In the genomic region with DNA sequence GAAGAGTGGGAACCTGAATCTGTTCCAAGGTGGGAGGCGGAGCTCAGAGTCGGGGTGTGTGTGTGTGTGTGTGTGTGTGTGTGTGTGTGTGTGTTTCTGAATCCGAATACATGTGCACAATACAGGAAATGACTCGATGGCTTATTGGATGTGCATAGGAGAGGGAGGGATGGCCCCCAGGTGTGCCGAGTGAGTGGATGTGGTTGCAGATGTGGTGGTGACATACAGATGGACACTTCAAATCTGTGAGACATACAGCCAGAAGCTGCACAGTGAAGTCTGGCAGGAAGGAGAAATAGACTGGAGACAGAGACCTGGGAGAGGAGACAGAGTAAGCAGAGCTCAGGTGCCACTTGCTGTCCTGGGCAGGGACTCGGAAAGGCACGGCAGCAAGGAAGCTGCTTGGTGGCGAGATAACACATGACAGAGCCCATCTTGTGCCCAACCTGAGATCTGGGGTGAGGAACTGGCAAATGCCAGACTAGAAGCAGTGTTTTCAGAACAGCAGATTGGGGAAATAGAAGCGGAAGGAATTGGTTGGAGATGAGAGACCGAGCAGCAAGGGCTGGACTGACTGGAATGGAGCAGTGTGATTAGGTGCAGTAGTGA, we compare ENCODE assay signal across 22 mouse cellular contexts. TPM values are rescaled to one million over a fixed set of nuclear protein-coding genes. Genes with fewer than 3 reads are reported as not detected.
A peak's percentile ranks its signal among the peaks of the same experiment; 100 is the strongest.
DNase-seq lines count a peak whose midpoint lies in the region; ATAC-seq and TF ChIP-seq lines count a peak whose summit lies in the region.
"Had no signal": no experiment of that assay in that cellular context is flagged by ENCODE, and none has a peak within 500 bp of the region (broad histone marks: within the 10 kb centered on the region; RNA-seq: fewer than 3 reads in every experiment).

No protein-coding gene starts in this region.

- ATAC-seq in heart, embryonic 16.5 days (replicated peaks; ENCODE audit: extremely low read depth, insufficient read depth, low FRiP score): 0 out of 2 replicates have a peak, but pooled peaks have one; percentile 9
- ATAC-seq in erythroblast, adult 5-6 weeks (replicated peaks; ENCODE audit: low FRiP score, poor library complexity, severe bottlenecking): 0 out of 2 replicates have a peak, but pooled peaks have one; percentile 23
- no peak for ATAC-seq in liver, postnatal 0 days
- ATAC-seq: midbrain, embryonic 16.5 days had no signal

- H3K9ac ChIP-seq in heart, embryonic 16.5 days (ENCODE audit: low read length): no peak overlapping the region
- no peak overlapping the region for H3K9ac ChIP-seq in heart, adult 2 months (ENCODE audit: low read depth, low read length)
- H3K9ac ChIP-seq in liver, postnatal 0 days (replicated peaks): no peak overlapping the region
- H3K9ac ChIP-seq: hindbrain, embryonic 12.5 days; liver, embryonic 14.5 days; lung, embryonic 15.5 days; neural tube, embryonic 15.5 days had no signal

- intact Hi-C loops in heart, adult 2 months (cut with DNase I): no loop called here

- H3K4me2 ChIP-seq in heart, embryonic 16.5 days (ENCODE audit: low read depth, low read length): no peak overlapping the region
- H3K4me2 ChIP-seq in liver, postnatal 0 days (ENCODE audit: low read depth, low read length): no peak overlapping the region
- H3K4me2 ChIP-seq: heart, embryonic 11.5 days; hindbrain, embryonic 12.5 days; lung, embryonic 15.5 days; neural tube, embryonic 15.5 days had no signal

- no peaks in the 10 kb centered on the region for H3K36me3 ChIP-seq in heart, embryonic 16.5 days (ENCODE audit: control insufficient read depth, insufficient read depth)
- no peaks in the 10 kb centered on the region for H3K36me3 ChIP-seq in heart, adult 2 months (ENCODE audit: control insufficient read depth, insufficient read depth, low read length)
- H3K36me3 ChIP-seq in liver, postnatal 0 days (replicated peaks; ENCODE audit: insufficient read depth, low read length): no peaks in the 10 kb centered on the region
- H3K36me3 ChIP-seq: hindbrain, embryonic 12.5 days; lung, embryonic 15.5 days; midbrain, embryonic 10.5 days; neural tube, embryonic 15.5 days had no signal

- no peak overlapping the region for H3K27ac ChIP-seq in heart, embryonic 16.5 days (ENCODE audit: low read length)
- H3K27ac ChIP-seq in heart, adult 2 months: no peak overlapping the region
- no peak overlapping the region for H3K27ac ChIP-seq in liver, postnatal 0 days (ENCODE audit: low read depth)
- H3K27ac ChIP-seq: hindbrain, embryonic 12.5 days; liver, embryonic 14.5 days; lung, embryonic 15.5 days; midbrain, embryonic 10.5 days; neural tube, embryonic 15.5 days had no signal

- H3K79me2 ChIP-seq in heart, adult 2 months (replicated peaks; ENCODE audit: control insufficient read depth, insufficient read depth, low read length): no peaks in the 10 kb centered on the region

- no peak for TF ChIP-seq CTCF in heart, adult 2 months (IDR thresholded peaks at IDR 0.05)
- no peak for TF ChIP-seq CTCF in liver, postnatal 0 days (IDR thresholded peaks at IDR 0.05; ENCODE audit: low read depth)

- H3K27me3 ChIP-seq in heart, embryonic 16.5 days (ENCODE audit: control insufficient read depth, insufficient read depth, low read length): no peaks in the 10 kb centered on the region
- no peaks in the 10 kb centered on the region for H3K27me3 ChIP-seq in heart, adult 2 months (ENCODE audit: control insufficient read depth, insufficient read depth, low read length)
- no peaks in the 10 kb centered on the region for H3K27me3 ChIP-seq in liver, postnatal 0 days (ENCODE audit: insufficient read depth, low read length)
- H3K27me3 ChIP-seq: hindbrain, embryonic 12.5 days; lung, embryonic 15.5 days; neural tube, embryonic 15.5 days had no signal

- H3K4me1 ChIP-seq in heart, embryonic 16.5 days (ENCODE audit: control insufficient read depth, insufficient read depth, low read length): peaks cover 5% of the 10 kb centered on the region; the same call in 1 of the 2 replicates
- H3K4me1 ChIP-seq in heart, adult 2 months (ENCODE audit: control insufficient read depth, insufficient read depth, low read length): no peaks in the 10 kb centered on the region
- H3K4me1 ChIP-seq in liver, postnatal 0 days (ENCODE audit: insufficient read depth): peaks cover 7% of the 10 kb centered on the region
- H3K4me1 ChIP-seq: hindbrain, embryonic 12.5 days; lung, embryonic 15.5 days; neural tube, embryonic 15.5 days had no signal

- TF ChIP-seq POLR2A in heart, adult 2 months (IDR thresholded peaks at IDR 0.05; ENCODE audit: insufficient read depth, low read depth, low read length): no peak

- H3K4me3 ChIP-seq in heart, embryonic 16.5 days (ENCODE audit: low read length): no peak overlapping the region
- no peak overlapping the region for H3K4me3 ChIP-seq in heart, adult 2 months
- no peak overlapping the region for H3K4me3 ChIP-seq in liver, postnatal 0 days (ENCODE audit: low read depth, low read length)
- H3K4me3 ChIP-seq: hindbrain, embryonic 12.5 days; lung, embryonic 15.5 days; midbrain, embryonic 10.5 days; neural tube, embryonic 15.5 days had no signal

- 75% methylated on average over 10 of the region's 10 CpGs for WGBS in heart, embryonic 16.5 days
- WGBS in heart, adult 2 months: 67% methylated on average over 10 of the region's 10 CpGs
- 66% methylated on average over 10 of the region's 10 CpGs for WGBS in liver, postnatal 0 days (ENCODE audit: insufficient replicate concordance)

- no peaks in the 10 kb centered on the region for H3K9me3 ChIP-seq in heart, embryonic 16.5 days (replicated peaks; ENCODE audit: control insufficient read depth, low read length)
- H3K9me3 ChIP-seq in liver, postnatal 0 days (ENCODE audit: low read length): no peaks in the 10 kb centered on the region
- H3K9me3 ChIP-seq: hindbrain, embryonic 12.5 days; lung, embryonic 15.5 days; midbrain, embryonic 10.5 days; neural tube, embryonic 15.5 days had no signal

- no peak for DNase-seq in heart, adult 2 months
- DNase-seq in CD4-positive, CD25-positive, alpha-beta regulatory T cell, adult 2 months (ENCODE audit: low read depth, low spot score): peak; percentile 37
- peak; percentile 64 for DNase-seq in naive thymus-derived CD4-positive, alpha-beta T cell, adult 2 months (ENCODE audit: low read depth)
- no peak for DNase-seq in liver, postnatal 0 days
- no peak for DNase-seq in spleen, postnatal 4 days (ENCODE audit: low spot score in 2 of 2)
- DNase-seq: adrenal gland, postnatal 25 days; cerebellum, adult 11-12 months; cerebellum, postnatal 10 days; gastrocnemius, postnatal 36 days; heart, postnatal 10 days; kidney, adult 18-20 months; kidney, postnatal 4 days; lung, postnatal 36 days had no signal

- no peak for TF ChIP-seq EP300 in heart, adult 2 months (IDR thresholded peaks at IDR 0.05; ENCODE audit: insufficient read depth, low read depth, low read length)
- no peak for TF ChIP-seq EP300 in liver, postnatal 0 days (IDR thresholded peaks at IDR 0.05; ENCODE audit: low read depth)

RNA-seq across cellular contexts. Expression of a gene that starts 1.8 kb away (rescaled TPM):
- polyA plus RNA-seq in heart, embryonic 16.5 days (2015; fragmentation: Nextera tagmentation; extraction: Ambion mirVana): 22.8 and 27.2 TPM in 2 replicates
- total RNA-seq in heart, adult 2 months (2021): 100 to 1,000 TPM; 105 to 110 TPM
- polyA plus RNA-seq in heart, adult 2 months (2012; rRNA removed): 53.7 and 79.2 TPM in 2 replicates
- total RNA-seq in erythroblast, adult 5-6 weeks (2015; ENCODE audit: low replicate concordance): 52.7 and 60.3 TPM in 2 replicates
- total RNA-seq in erythroblast, adult 5-6 weeks (2017; ENCODE audit: low replicate concordance): 56.3 and 62.8 TPM in 2 replicates
- polyA plus RNA-seq in liver, postnatal 0 days (2015; fragmentation: Nextera tagmentation; extraction: Ambion mirVana): 27.1 and 30.7 TPM in 2 replicates

Comparison
In these comparisons a context has a peak if more than half of its experiments do, and no peak if none do; other contexts are left out.
1. DNase-seq: peak in CD4-positive, CD25-positive, alpha-beta regulatory T cell, adult 2 months (single experiment) and naive thymus-derived CD4-positive, alpha-beta T cell, adult 2 months (single experiment); none in heart, adult 2 months (0 of 2), liver, postnatal 0 days (single experiment) and spleen, postnatal 4 days (0 of 2).